Mouse (Mus musculus) intestine, embryonic 16.5 days (tissue): ENCODE data around the gene Ssh2. TPM values are rescaled to one million over a fixed set of nuclear protein-coding genes. Genes with fewer than 3 reads are reported as not detected.

Source experiments
- ATAC-seq: fragments of 200-750 bp; cut with Nextera tagmentation; 2 replicates; pipeline ENCODE4 v1.8.0; 2017; ENCODE audit warnings: moderate TSS enrichment, moderate library complexity
- H3K27ac ChIP-seq: fragments of 300-500 bp; sonication (generic); 2 replicates; pipeline ENCODE4 v1.5.1; 2014; ENCODE audit warnings: mild to moderate bottlenecking, low read length
- H3K27me3 ChIP-seq: fragments of 300-500 bp; sonication (generic); replicated peaks from 2 replicates; pipeline ENCODE4 v1.6.1; 2014; ENCODE audit warnings: low read length, control low read depth, mixed read lengths; ENCODE audit not compliant: control insufficient read depth, insufficient read depth
- H3K36me3 ChIP-seq: fragments of 300-500 bp; sonication (generic); 2 replicates; pipeline ENCODE4 v1.6.1; 2014; ENCODE audit warnings: low read length, control low read depth; ENCODE audit not compliant: control insufficient read depth, insufficient read depth
- H3K4me1 ChIP-seq: fragments of 300-500 bp; sonication (generic); 2 replicates; pipeline ENCODE4 v1.6.1; 2014; ENCODE audit warnings: low read length, control low read depth, mixed read lengths; ENCODE audit not compliant: control insufficient read depth, insufficient read depth
- H3K4me2 ChIP-seq: fragments of 300-500 bp; sonication (generic); 2 replicates; pipeline ENCODE4 v1.6.1; 2014; ENCODE audit warnings: low read depth, low read length, control low read depth
- H3K4me3 ChIP-seq: fragments of 300-500 bp; sonication (generic); 2 replicates; pipeline ENCODE4 v1.5.1; 2014; ENCODE audit warnings: mild to moderate bottlenecking, low read length
- H3K9ac ChIP-seq: fragments of 300-500 bp; sonication (generic); 2 replicates; pipeline ENCODE4 v1.6.1; 2014; ENCODE audit warnings: low read depth, low read length
- H3K9me3 ChIP-seq: fragments of 300-500 bp; sonication (generic); 2 replicates; pipeline ENCODE4 v1.6.1; 2016; ENCODE audit warnings: low read length, control low read depth; ENCODE audit not compliant: control insufficient read depth
- WGBS: fragments of 180-500 bp; shearing (Covaris S2); extraction: QIAGEN DNeasy Blood & Tissue Kit; methylation state at CpG from one replicate; pipeline ENCODE4 v1.1.7; 2014; 5-methylcytosine and 5-hydroxymethylcytosine counted together
- polyA plus RNA-seq: library from polyadenylated mRNA; unstranded; fragments of >200 nt; fragmentation: Nextera tagmentation; extraction: Ambion mirVana; gene quantifications from 2 replicates; pipeline ENCODE4 v1.2.1, GENCODE M21; 2015

Ssh2 gene
- polyA plus RNA-seq = 5.0 and 5.8 TPM in 2 replicates

DNA sequence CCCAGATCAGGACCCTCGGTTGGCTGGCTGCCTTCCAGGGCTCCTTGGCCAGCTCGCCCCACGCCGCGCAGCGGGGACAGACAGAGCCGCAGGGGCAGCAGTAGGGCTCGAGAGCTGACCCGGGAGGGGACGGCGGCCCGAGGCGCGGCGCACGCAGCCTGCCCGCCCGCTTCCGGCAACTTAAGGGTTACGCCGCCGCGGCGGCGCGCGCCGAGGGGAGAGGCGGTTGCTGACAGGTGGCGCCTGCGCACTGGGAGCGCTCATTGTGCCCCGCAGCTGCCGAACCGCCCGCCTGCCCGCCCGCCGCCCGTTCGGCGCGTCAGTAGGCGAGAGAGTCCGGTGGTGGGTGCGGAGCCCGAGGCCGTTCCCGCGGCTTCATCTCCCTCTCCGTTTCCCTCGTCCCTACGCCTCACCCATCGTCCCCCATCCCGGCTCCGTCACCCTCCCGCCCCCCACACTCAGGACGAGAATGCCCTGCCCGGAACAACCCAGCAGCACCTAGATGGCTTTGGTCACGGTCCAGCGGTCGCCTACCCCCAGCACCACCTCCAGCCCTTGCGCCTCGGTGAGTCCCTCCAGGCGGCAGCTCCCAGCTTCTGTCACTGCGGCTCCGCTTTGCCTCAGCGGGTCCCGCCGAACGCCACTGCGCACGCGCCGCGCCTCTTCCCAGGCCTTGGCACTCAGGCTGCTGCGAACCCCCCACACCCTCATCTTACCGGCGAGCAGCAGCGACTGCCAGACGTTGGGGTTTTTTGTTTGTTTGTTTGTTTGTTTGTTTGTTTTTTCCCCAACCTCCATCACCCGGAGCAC lies at the start of gene Ssh2:
TSS of gene Ssh2 (plus strand) at position 337 of the 810 bp plus-strand sequence.
- Histone ChIP-seq H3K27ac (peak within 1 kb of the TSS; percentile 90), H3K27me3 (no peaks in the 10 kb centered on the region), H3K9ac (peak within 1 kb of the TSS; percentile 90), H3K4me2 (peak within 1 kb of the TSS; percentile 91), H3K36me3 (no peaks in the 10 kb centered on the region), H3K4me1 (peaks cover 6% of the 10 kb centered on the region; the same call in 1 of the 2 replicates), H3K9me3 (no peaks in the 10 kb centered on the region), H3K4me3 (peak within 1 kb of the TSS; percentile 86)
- WGBS = under 1% methylated on average over 71 of the region's 82 CpGs
- ATAC-seq = peak; percentile 91

DNA sequence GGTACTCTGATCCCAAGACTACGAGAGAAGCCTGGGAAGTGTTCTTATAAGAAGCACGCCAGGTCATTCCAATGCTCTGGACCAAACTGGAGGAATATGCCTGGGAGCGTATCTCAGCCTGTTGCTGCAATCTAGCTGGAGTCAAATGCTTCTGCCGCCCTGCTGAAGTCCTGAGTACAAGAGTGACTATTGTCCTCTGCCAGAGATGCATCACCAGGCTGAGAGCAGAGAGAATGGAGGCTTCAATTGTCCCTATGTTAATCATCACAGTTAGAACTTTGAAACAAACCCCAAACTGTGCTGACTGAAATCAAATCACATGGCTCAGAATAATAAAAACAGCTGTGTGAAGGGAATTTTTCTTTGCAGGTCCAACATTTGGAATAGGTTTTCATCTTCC lies 42.4 kb upstream of the Ssh2 start:
- H3K9me3 ChIP-seq = no peaks in the 10 kb centered on the region
- 66% methylated on average over 4 of the region's 4 CpGs for WGBS

DNA sequence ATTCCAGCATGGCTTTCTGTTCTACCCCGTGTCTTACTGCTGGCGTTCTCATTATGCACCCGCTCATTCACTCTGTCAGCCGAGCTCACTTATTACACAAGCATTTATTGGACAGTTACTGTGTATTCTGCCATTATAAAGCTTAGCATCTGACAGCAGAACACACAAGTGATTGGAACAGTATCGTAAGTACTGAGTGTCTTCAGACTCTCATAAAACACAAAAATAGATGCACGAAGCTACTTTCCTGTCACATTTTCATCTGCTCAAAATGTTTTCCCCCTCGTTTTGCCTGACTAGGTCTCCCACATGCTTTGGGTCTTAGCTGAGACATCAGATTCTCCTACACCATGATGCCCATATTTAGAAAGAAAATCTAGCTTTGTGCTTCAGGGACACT lies 41.6 kb upstream of the Ssh2 start:
- Histone ChIP-seq H3K9ac (no peak overlapping the region), H3K4me3 (no peak overlapping the region), H3K4me1 (0 out of 2 replicates have a peak, but pooled peaks cover 3% of the 10 kb centered on the region), H3K4me2 (no peak overlapping the region), H3K9me3 (no peaks in the 10 kb centered on the region), H3K27me3 (no peaks in the 10 kb centered on the region), H3K36me3 (no peaks in the 10 kb centered on the region), H3K27ac (no peak overlapping the region)
- ATAC-seq = no peak
- WGBS = 49% methylated on average over 7 of the region's 7 CpGs

More for the DNA sequence above, 42.4 kb upstream of the Ssh2 start:
- H3K4me1 ChIP-seq = 0 out of 2 replicates have a peak, but pooled peaks cover 3% of the 10 kb centered on the region
- H3K4me3 ChIP-seq = no peak overlapping the region
- no peak overlapping the region for H3K4me2 ChIP-seq
- H3K9ac ChIP-seq = no peak overlapping the region
- no peak overlapping the region for H3K27ac ChIP-seq
- no peaks in the 10 kb centered on the region for H3K27me3 ChIP-seq
- H3K36me3 ChIP-seq = no peaks in the 10 kb centered on the region
- no peak for ATAC-seq

DNA sequence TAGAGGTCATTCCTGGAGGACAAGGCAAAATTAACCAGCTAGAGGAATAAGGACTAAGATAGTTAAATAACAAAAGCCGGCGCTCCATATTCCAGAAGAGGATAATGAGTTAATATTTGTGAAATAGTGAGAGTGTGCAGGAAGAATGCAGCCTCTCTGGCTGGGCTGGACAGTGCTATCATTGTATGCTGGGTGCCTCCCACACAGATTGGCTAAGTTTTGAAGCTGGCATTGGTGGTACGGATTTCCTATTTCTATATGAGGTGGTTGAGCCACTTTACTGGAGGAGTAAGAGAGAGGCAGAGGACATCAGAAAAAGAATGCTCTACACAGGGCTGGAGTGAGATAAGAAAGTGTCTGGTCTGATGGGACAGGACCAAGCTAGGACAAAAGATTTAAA lies 36.3 kb upstream of the Ssh2 start:
- H3K27me3 ChIP-seq = no peaks in the 10 kb centered on the region
- no peaks in the 10 kb centered on the region for H3K36me3 ChIP-seq
- H3K27ac ChIP-seq = no peak overlapping the region
- 76% methylated on average over 3 of the region's 3 CpGs for WGBS
- no peak for ATAC-seq
- H3K4me2 ChIP-seq = no peak overlapping the region
- H3K9me3 ChIP-seq = no peaks in the 10 kb centered on the region
- peaks cover 9% of the 10 kb centered on the region; the same call in 1 of the 2 replicates for H3K4me1 ChIP-seq
- H3K4me3 ChIP-seq = no peak overlapping the region
- H3K9ac ChIP-seq = no peak overlapping the region

DNA sequence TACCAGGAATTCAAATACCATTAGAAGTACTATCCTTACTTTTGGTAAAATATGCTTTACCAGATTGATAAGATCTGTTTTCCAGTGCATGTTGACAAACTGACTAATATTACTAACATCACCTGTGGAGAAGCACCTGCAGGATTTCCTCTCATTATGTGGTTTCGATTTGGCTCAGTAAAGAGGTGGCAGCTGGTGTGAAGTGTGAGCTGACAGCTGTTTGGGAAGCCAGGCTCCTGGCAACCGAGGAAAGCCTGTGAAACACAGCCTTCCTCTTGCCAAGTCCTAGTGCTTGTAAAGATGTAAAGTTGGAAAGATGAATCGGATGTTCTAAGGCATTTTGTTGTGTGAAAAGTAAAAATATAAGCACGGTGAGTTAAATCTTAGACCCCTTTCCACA lies 35.2 kb upstream of the Ssh2 start:
- no peak overlapping the region for H3K4me3 ChIP-seq
- peaks cover 9% of the 10 kb centered on the region; the same call in 1 of the 2 replicates for H3K4me1 ChIP-seq
- no peak overlapping the region for H3K9ac ChIP-seq
- H3K9me3 ChIP-seq = no peaks in the 10 kb centered on the region
- ATAC-seq = no peak
- WGBS = 35% methylated on average over 4 of the region's 4 CpGs
- no peak overlapping the region for H3K4me2 ChIP-seq
- peak overlapping the region; percentile 43 for H3K27ac ChIP-seq
- no peaks in the 10 kb centered on the region for H3K36me3 ChIP-seq
- H3K27me3 ChIP-seq = no peaks in the 10 kb centered on the region

DNA sequence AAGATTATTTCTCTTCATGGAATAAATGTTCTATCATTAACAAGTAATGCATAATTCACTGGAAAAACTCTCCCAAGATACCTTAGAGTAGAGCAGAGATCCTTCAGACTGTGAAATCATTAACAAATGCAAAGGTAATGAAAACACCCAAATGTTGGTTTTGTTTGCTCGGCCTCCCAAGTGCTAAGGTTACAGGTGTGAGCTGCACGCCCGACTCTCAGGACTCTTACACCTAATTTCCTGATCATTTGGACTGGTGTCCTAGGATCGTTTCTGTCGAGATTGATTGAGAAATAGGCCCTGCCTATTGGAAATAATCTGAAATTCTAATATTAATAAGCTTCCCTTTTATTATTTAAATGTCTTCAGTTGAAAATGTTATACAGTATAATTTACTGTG lies 34.6 kb upstream of the Ssh2 start:
- 55% methylated on average over 5 of the region's 5 CpGs for WGBS
- ATAC-seq = peak; percentile 73
- peaks cover 9% of the 10 kb centered on the region; the same call in 1 of the 2 replicates for H3K4me1 ChIP-seq
- no peak overlapping the region for H3K4me3 ChIP-seq
- H3K36me3 ChIP-seq = no peaks in the 10 kb centered on the region
- H3K27me3 ChIP-seq = no peaks in the 10 kb centered on the region
- H3K9me3 ChIP-seq = no peaks in the 10 kb centered on the region
- no peak overlapping the region for H3K4me2 ChIP-seq
- no peak overlapping the region for H3K9ac ChIP-seq
- H3K27ac ChIP-seq = peak overlapping the region; percentile 65; the same call in 1 of the 2 replicates

DNA sequence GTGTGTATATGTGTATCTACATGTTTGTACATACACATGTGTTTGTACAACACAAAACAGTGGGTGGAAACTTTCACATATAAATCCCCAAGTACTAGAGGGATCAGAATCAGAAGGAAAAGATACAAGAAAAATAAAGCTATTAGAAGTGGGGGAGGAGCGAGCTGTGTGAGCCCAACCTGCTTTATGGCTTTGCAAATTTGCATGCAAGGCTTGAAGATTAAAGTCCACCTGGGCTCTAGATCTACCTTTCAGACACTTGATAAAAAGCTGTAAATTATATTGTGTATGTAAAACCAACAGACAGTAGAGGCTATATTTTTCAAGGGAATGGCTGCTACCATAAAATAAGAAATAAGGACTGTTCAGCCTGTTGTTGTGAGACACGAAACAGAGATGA lies 34.0 kb upstream of the Ssh2 start:
- WGBS = 44% methylated on average over 2 of the region's 2 CpGs
- no peak overlapping the region for H3K4me3 ChIP-seq
- H3K36me3 ChIP-seq = no peaks in the 10 kb centered on the region
- no peaks in the 10 kb centered on the region for H3K9me3 ChIP-seq
- H3K27me3 ChIP-seq = no peaks in the 10 kb centered on the region
- no peak overlapping the region for H3K9ac ChIP-seq
- peaks cover 9% of the 10 kb centered on the region; the same call in 1 of the 2 replicates for H3K4me1 ChIP-seq
- peak overlapping the region; percentile 89 for H3K27ac ChIP-seq
- peak overlapping the region; percentile 32 for H3K4me2 ChIP-seq
- peak; percentile 94 for ATAC-seq

DNA sequence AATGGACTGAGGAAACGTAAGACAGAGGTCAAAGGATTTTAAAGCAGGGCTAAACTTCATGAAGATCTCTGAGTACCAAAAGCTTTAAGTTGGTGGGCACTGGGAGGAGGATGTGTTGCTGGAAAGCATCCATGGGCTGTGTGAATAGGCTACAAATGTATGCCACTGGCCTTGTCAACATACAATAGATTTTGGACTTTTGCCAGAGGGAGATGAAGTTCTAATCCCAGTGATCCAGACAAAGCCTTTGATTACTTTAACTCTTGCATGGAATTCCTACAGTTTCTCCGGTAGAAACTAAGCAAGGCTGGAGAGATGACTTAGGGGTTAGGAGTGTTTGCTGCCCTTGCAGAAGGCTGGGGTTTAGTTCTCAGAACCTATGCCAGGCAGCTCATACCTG lies 33.5 kb upstream of the Ssh2 start:
- H3K4me3 ChIP-seq = no peak overlapping the region
- peak overlapping the region; percentile 32 for H3K4me2 ChIP-seq
- H3K9ac ChIP-seq = no peak overlapping the region
- H3K36me3 ChIP-seq = no peaks in the 10 kb centered on the region
- H3K4me1 ChIP-seq = peaks cover 9% of the 10 kb centered on the region; the same call in 1 of the 2 replicates
- H3K9me3 ChIP-seq = no peaks in the 10 kb centered on the region
- peak overlapping the region; percentile 89 for H3K27ac ChIP-seq
- peak; percentile 31; the same call in 1 of the 2 replicates for ATAC-seq
- H3K27me3 ChIP-seq = no peaks in the 10 kb centered on the region
- 20% methylated on average over 2 of the region's 2 CpGs for WGBS

DNA sequence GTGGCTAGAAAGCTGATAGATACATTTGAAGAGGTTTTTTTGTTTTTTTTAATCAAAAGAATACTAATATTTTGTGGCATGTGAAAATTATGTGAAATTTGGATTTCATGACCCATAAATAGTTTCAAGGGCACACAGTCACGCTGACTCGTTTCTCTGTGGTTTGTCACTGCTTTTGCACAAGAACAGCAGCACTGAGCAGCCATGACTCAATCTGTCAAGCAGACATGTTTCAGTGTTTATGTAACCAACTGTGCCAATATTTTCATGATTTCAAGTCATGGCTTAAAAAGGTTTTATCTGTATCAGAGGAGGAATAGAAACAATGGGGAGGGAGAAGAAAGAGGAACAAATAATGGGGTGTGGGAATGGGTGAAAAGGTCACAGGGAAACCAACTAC lies 31.2 kb upstream of the Ssh2 start:
- no peak overlapping the region for H3K9ac ChIP-seq
- H3K27ac ChIP-seq = no peak overlapping the region
- H3K4me1 ChIP-seq = peaks cover 8% of the 10 kb centered on the region; the same call in 1 of the 2 replicates
- H3K9me3 ChIP-seq = no peaks in the 10 kb centered on the region
- H3K4me3 ChIP-seq = no peak overlapping the region
- H3K4me2 ChIP-seq = no peak overlapping the region
- no peak for ATAC-seq
- H3K27me3 ChIP-seq = no peaks in the 10 kb centered on the region
- WGBS = 55% methylated on average over 2 of the region's 2 CpGs
- H3K36me3 ChIP-seq = no peaks in the 10 kb centered on the region
